Mouse (Mus musculus) spleen, adult 2 months (tissue): ENCODE measurements around the gene Tsr3. TPM values are rescaled to one million over a fixed set of nuclear protein-coding genes. Genes with fewer than 3 reads are reported as not detected.
A peak's percentile ranks its signal among the peaks of the same experiment; 100 is the strongest.

Experiments used
- DNase-seq, 2 experiments: peaks; one replicate each; pipeline versions ENCODE4 v3.0.0 to v3.0.0-alpha.2; 2012 to 2021; ENCODE audit warnings: low spot score in 2 of 2, low read depth in 1 of 2
- H3K27ac ChIP-seq: fragments of 200-500 bp; 2 replicates; pipeline ENCODE4 v1.5.1; 2012; ENCODE audit warnings: low read length, inconsistent platforms; ENCODE audit not compliant: insufficient read depth
- H3K27me3 ChIP-seq: fragments of 200-500 bp; 2 replicates; pipeline ENCODE4 v1.6.1; 2012; ENCODE audit warnings: mild to moderate bottlenecking, moderate library complexity, low read length, inconsistent platforms; ENCODE audit not compliant: control insufficient read depth, insufficient read depth
- H3K36me3 ChIP-seq: fragments of 200-500 bp; 2 replicates; pipeline ENCODE4 v1.6.1; 2012; ENCODE audit warnings: mild to moderate bottlenecking, low read length, inconsistent platforms; ENCODE audit not compliant: control insufficient read depth, insufficient read depth
- H3K4me1 ChIP-seq: fragments of 200-500 bp; 2 replicates; pipeline ENCODE4 v1.6.1; 2011; ENCODE audit warnings: inconsistent platforms; ENCODE audit not compliant: control insufficient read depth, insufficient read depth, insufficient read length
- H3K4me3 ChIP-seq: fragments of 200-500 bp; 2 replicates; pipeline ENCODE4 v1.5.1; 2011; ENCODE audit warnings: mild to moderate bottlenecking, inconsistent platforms; ENCODE audit not compliant: insufficient read depth, insufficient read length; ENCODE audit errors: extremely low read depth
- CTCF ChIP-seq: fragments of 200-500 bp; IDR thresholded peaks from 2 replicates; pipeline ENCODE4 v1.5.1; 2011; ENCODE audit warnings: mild to moderate bottlenecking, inconsistent platforms; ENCODE audit not compliant: insufficient read depth, insufficient read length, insufficient replicate concordance; ENCODE audit errors: extremely low read depth
- POLR2A ChIP-seq: fragments of 200-500 bp; IDR thresholded peaks from 2 replicates; pipeline ENCODE4 v1.6.1; 2011; ENCODE audit warnings: low read depth, low read length, inconsistent platforms
- WGBS: fragments of 180-500 bp; shearing (Covaris S2); methylation state at CpG from one replicate; pipeline ENCODE4 v1.1.7; 2018; 5-methylcytosine and 5-hydroxymethylcytosine counted together
- polyA plus RNA-seq: library from polyadenylated mRNA; depleted of rRNA; stranded (reverse); fragments of >200 nt; gene quantifications from 2 replicates; pipeline ENCODE4 v1.2.3, GENCODE M21; 2012; rRNA removed

Tsr3 gene
- 13.1 and 15.7 TPM in 2 replicates for polyA plus RNA-seq

- peak within 1 kb of the TSS; percentile 65 for H3K27ac ChIP-seq
- H3K4me1 ChIP-seq = peaks cover 4% of the 10 kb centered on the region
- WGBS = under 1% methylated on average over 80 of the region's 80 CpGs
- peak; percentile 72 to 78 for DNase-seq
- TF ChIP-seq POLR2A = peak; percentile 12; the same call in 1 of the 2 replicates
- no peak for TF ChIP-seq CTCF
- peaks cover 20% of the 10 kb centered on the region for H3K36me3 ChIP-seq
- H3K4me3 ChIP-seq = peak within 1 kb of the TSS; percentile 82
- H3K27me3 ChIP-seq = no peaks in the 10 kb centered on the region
Measured at GRCm38 (mm10) chr17:25239695-25240636, at the start of gene Tsr3, which contains the start of gene Gnptg. Gene Tsr3, plus strand, starts transcription at chr17:25240170. Gene Gnptg, minus strand, starts transcription at chr17:25240124.

DNA sequence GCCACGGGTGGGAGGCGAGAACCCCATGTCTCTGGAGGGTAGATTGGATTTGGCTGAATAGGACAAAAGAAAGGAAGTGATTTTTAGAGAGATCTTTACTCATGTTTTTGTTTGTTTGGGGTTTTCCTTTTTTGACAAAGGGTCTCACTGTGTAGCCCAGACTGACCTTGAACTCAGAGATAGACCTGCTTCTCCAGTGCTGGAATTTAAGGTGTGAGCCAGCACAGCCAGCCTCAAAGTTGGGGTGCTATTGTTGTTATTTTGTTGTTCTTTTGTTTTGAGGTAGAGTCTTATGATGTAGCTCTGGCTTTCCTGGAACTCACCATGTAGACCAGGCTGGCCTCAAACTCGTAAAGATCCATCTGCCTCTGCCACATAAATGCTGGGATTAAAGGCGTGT is 37.6 kb upstream of the Tsr3 start:
- no peak overlapping the region for H3K27ac ChIP-seq
- H3K4me1 ChIP-seq = no peaks in the 10 kb centered on the region
- no peak overlapping the region for H3K4me3 ChIP-seq
- 93% methylated on average over 4 of the region's 4 CpGs for WGBS
- DNase-seq = no peak
- no peaks in the 10 kb centered on the region for H3K27me3 ChIP-seq
- peaks cover 38% of the 10 kb centered on the region for H3K36me3 ChIP-seq
- TF ChIP-seq CTCF (no peak), POLR2A (no peak)

GRCm38 (mm10) chr17:25210006-25210405 is 30.0 kb upstream of the Tsr3 start:
- H3K27ac ChIP-seq = no peak overlapping the region

GRCm38 (mm10) chr17:25210680-25211466 is 29.1 kb upstream of the Tsr3 start:
- Histone ChIP-seq H3K27me3 (no peaks in the 10 kb centered on the region), H3K4me3 (no peak overlapping the region), H3K4me1 (peaks cover 4% of the 10 kb centered on the region; the same call in 1 of the 2 replicates), H3K36me3 (peaks cover 49% of the 10 kb centered on the region), H3K27ac (peak overlapping the region; percentile 27; the same call in 1 of the 2 replicates)
- no peak for DNase-seq
- 31% methylated on average over 15 of the region's 15 CpGs for WGBS
- TF ChIP-seq POLR2A = no peak
- no peak for TF ChIP-seq CTCF

More at GRCm38 (mm10) chr17:25210006-25210405, 30.0 kb upstream of the Tsr3 start:
- peaks cover 4% of the 10 kb centered on the region; the same call in 1 of the 2 replicates for H3K4me1 ChIP-seq
- H3K36me3 ChIP-seq = peaks cover 52% of the 10 kb centered on the region
- WGBS = 83% methylated on average over 4 of the region's 4 CpGs
- no peak for TF ChIP-seq CTCF
- no peak for TF ChIP-seq POLR2A
- H3K4me3 ChIP-seq = no peak overlapping the region
- H3K27me3 ChIP-seq = no peaks in the 10 kb centered on the region
- no peak for DNase-seq

DNA sequence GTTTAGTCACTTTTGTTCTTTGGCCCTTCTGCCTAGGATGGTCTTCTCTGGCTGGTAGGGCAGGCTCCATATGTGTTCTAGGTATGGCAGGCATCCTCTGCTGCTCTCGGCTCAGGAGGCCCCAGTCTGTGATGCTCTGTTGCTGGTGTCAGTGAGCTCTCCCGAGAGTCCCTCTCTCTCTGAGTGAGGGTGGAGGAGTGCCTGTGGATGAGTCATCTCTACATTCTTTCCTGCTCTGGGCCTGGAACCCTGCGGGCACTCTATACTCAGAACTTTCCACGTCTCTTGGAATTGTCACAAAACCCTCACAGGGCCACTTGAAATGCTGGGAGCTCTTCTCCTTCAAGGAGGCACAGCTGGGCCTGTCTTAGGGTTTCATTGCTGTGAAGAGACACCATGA is 28.3 kb upstream of the Tsr3 start:
- Histone ChIP-seq H3K4me1 (peaks cover 4% of the 10 kb centered on the region; the same call in 1 of the 2 replicates), H3K4me3 (no peak overlapping the region), H3K27me3 (no peaks in the 10 kb centered on the region), H3K36me3 (peaks cover 44% of the 10 kb centered on the region), H3K27ac (no peak overlapping the region)
- no peak for TF ChIP-seq POLR2A
- TF ChIP-seq CTCF = no peak
- 65% methylated on average over 4 of the region's 4 CpGs for WGBS
- no peak for DNase-seq

GRCm38 (mm10) chr17:25215431-25215830 is 24.5 kb upstream of the Tsr3 start:
- TF ChIP-seq POLR2A (no peak), CTCF (no peak)
- peaks cover 8% of the 10 kb centered on the region; the same call in 1 of the 2 replicates for H3K4me1 ChIP-seq
- DNase-seq = no peak
- no peak overlapping the region for H3K27ac ChIP-seq
- no peak overlapping the region for H3K4me3 ChIP-seq
- peaks cover 21% of the 10 kb centered on the region for H3K36me3 ChIP-seq
- no peaks in the 10 kb centered on the region for H3K27me3 ChIP-seq
- 88% methylated on average over 3 of the region's 3 CpGs for WGBS

GRCm38 (mm10) chr17:25218967-25219366 is 21.0 kb upstream of the Tsr3 start:
- H3K27ac ChIP-seq = no peak overlapping the region
- TF ChIP-seq POLR2A (no peak), CTCF (no peak)

More at GRCm38 (mm10) chr17:25218967-25219366, 21.0 kb upstream of the Tsr3 start:
- Histone ChIP-seq H3K36me3 (peaks cover 9% of the 10 kb centered on the region), H3K4me3 (no peak overlapping the region), H3K27me3 (no peaks in the 10 kb centered on the region), H3K4me1 (peaks cover 22% of the 10 kb centered on the region; the same call in 1 of the 2 replicates)
- DNase-seq = no peak
- 85% methylated on average over 9 of the region's 9 CpGs for WGBS
